Mouse (Mus musculus): ENCODE measurements around the gene Dthd1. TPM values are rescaled to one million over a fixed set of nuclear protein-coding genes. Genes with fewer than 3 reads are reported as not detected.

Dthd1 gene
- polyA plus RNA-seq, 1 experiment from 2014 or later, result not detected

GRCm38 (mm10) chr5:62895326-62895725 lies 81.7 kb downstream of the Dthd1 start:
- H3K9ac ChIP-seq, result no peak overlapping the region
- WGBS, result 60% methylated on average over 3 of the region's 3 CpGs
- no peaks in the 10 kb centered on the region for H3K4me1 ChIP-seq (replicated peaks)
- H3K9me3 ChIP-seq, result no peaks in the 10 kb centered on the region
- no peak overlapping the region for H3K4me3 ChIP-seq
- no peaks in the 10 kb centered on the region for H3K36me3 ChIP-seq
- no peak overlapping the region for H3K4me2 ChIP-seq
- no peak overlapping the region for H3K27ac ChIP-seq (replicated peaks)
- ATAC-seq (ENCODE audit: low FRiP score, low read depth), result peak; percentile 85
- no peaks in the 10 kb centered on the region for H3K27me3 ChIP-seq

DNA sequence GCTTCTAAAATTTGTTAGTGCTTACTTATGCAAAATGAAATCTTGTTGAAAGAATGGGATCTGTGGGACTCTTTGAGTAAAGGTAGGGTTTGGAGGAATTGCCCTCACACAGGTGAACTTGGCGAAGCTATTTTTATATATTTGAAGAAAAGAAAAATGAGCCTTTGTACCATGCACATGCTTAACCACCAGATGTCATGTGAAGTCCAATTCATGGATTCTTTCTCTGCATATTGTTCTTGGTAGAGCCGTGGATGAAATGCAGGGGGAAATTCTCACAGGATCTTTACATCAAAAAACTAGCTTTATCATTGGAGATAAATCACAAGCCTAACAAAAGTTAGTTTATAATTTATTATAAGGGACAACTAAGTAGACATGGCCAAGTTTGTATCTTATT lies 93.3 kb downstream of the Dthd1 start:
- 0 out of 2 replicates have a peak, but pooled peaks have one; percentile 45 for ATAC-seq (ENCODE audit: low FRiP score, low read depth)
- H3K4me3 ChIP-seq, result no peak overlapping the region
- no peak overlapping the region for H3K27ac ChIP-seq (replicated peaks)
- H3K4me1 ChIP-seq (replicated peaks), result no peaks in the 10 kb centered on the region
- no peaks in the 10 kb centered on the region for H3K27me3 ChIP-seq
- no peaks in the 10 kb centered on the region for H3K9me3 ChIP-seq
- no peaks in the 10 kb centered on the region for H3K36me3 ChIP-seq
- no peak overlapping the region for H3K4me2 ChIP-seq
- WGBS, result 67% methylated on average over 2 of the region's 2 CpGs
- H3K9ac ChIP-seq, result no peak overlapping the region

GRCm38 (mm10) chr5:62909074-62909473 lies 95.5 kb downstream of the Dthd1 start:
- 90% methylated on average over 5 of the region's 5 CpGs for WGBS
- no peaks in the 10 kb centered on the region for H3K36me3 ChIP-seq
- no peaks in the 10 kb centered on the region for H3K27me3 ChIP-seq
- H3K9ac ChIP-seq, result no peak overlapping the region
- H3K4me1 ChIP-seq (replicated peaks), result no peaks in the 10 kb centered on the region
- H3K4me2 ChIP-seq, result no peak overlapping the region
- no peak for ATAC-seq (ENCODE audit: low FRiP score, low read depth)
- no peak overlapping the region for H3K27ac ChIP-seq (replicated peaks)
- no peaks in the 10 kb centered on the region for H3K9me3 ChIP-seq
- no peak overlapping the region for H3K4me3 ChIP-seq

GRCm38 (mm10) chr5:62924616-62925015 lies 111.0 kb downstream of the Dthd1 start:
- H3K36me3 ChIP-seq, result no peaks in the 10 kb centered on the region
- H3K9ac ChIP-seq, result no peak overlapping the region
- no peaks in the 10 kb centered on the region for H3K4me1 ChIP-seq (replicated peaks)
- no peak overlapping the region for H3K4me2 ChIP-seq
- no peaks in the 10 kb centered on the region for H3K27me3 ChIP-seq
- no peak overlapping the region for H3K27ac ChIP-seq (replicated peaks)
- ATAC-seq (ENCODE audit: low FRiP score, low read depth), result no peak
- H3K4me3 ChIP-seq, result no peak overlapping the region
- no peaks in the 10 kb centered on the region for H3K9me3 ChIP-seq

Other genes starting within 250 kb of the Dthd1 start
- gene Arap2, start 47.7 kb upstream of the Dthd1 start, polyA plus RNA-seq (2015; fragmentation: Nextera tagmentation; extraction: Ambion mirVana), result 5.3 and 7.8 TPM in 2 replicates

Data from hindbrain, embryonic 15.5 days (tissue).